Mouse (Mus musculus) heart, embryonic 13.5 days (tissue): ENCODE results near the gene Adcy3. TPM values are rescaled to one million over a fixed set of nuclear protein-coding genes. Genes with fewer than 3 reads are reported as not detected.

ENCODE experiments used
- ATAC-seq: fragments of 200-750 bp; cut with Nextera tagmentation; 2 replicates; pipeline ENCODE4 v1.8.0; 2017; ENCODE audit warnings: moderate TSS enrichment; ENCODE audit not compliant: insufficient number of reproducible peaks, low FRiP score, low TSS enrichment; ENCODE audit errors: extremely low read depth
- H3K27ac ChIP-seq: fragments of 300-500 bp; sonication (generic); replicated peaks from 2 replicates; pipeline ENCODE4 v1.5.1; 2015; ENCODE audit warnings: moderate library complexity, mild to moderate bottlenecking, inconsistent platforms
- H3K27me3 ChIP-seq: fragments of 300-500 bp; sonication (generic); replicated peaks from 2 replicates; pipeline ENCODE4 v1.6.1; 2015; ENCODE audit warnings: mild to moderate bottlenecking, inconsistent platforms
- H3K36me3 ChIP-seq: fragments of 300-500 bp; sonication (generic); 2 replicates; pipeline ENCODE4 v1.6.1; 2015; ENCODE audit warnings: mild to moderate bottlenecking, inconsistent platforms
- H3K4me1 ChIP-seq: fragments of 300-500 bp; sonication (generic); 2 replicates; pipeline ENCODE4 v1.6.1; 2015; ENCODE audit warnings: inconsistent platforms
- H3K4me2 ChIP-seq: fragments of 300-500 bp; sonication (generic); 2 replicates; pipeline ENCODE4 v1.6.1; 2015; ENCODE audit warnings: inconsistent platforms, mild to moderate bottlenecking, moderate library complexity
- H3K4me3 ChIP-seq: fragments of 300-500 bp; sonication (generic); 2 replicates; pipeline ENCODE4 v1.5.1; 2015; ENCODE audit warnings: moderate library complexity, mild to moderate bottlenecking, inconsistent platforms
- H3K9ac ChIP-seq: fragments of 300-500 bp; sonication (generic); 2 replicates; pipeline ENCODE4 v1.6.1; 2015; ENCODE audit warnings: inconsistent platforms, mild to moderate bottlenecking, moderate library complexity
- H3K9me3 ChIP-seq: fragments of 300-500 bp; sonication (generic); 2 replicates; pipeline ENCODE4 v1.6.1; 2016; ENCODE audit warnings: inconsistent platforms
- WGBS: fragments of 180-500 bp; shearing (Covaris S2); methylation state at CpG from one replicate; pipeline ENCODE4 v1.1.7; 2015; ENCODE audit warnings: mixed read lengths; 5-methylcytosine and 5-hydroxymethylcytosine counted together
- polyA plus RNA-seq: library from polyadenylated mRNA; unstranded; fragments of >200 nt; fragmentation: Nextera tagmentation; extraction: Ambion mirVana; gene quantifications from 2 replicates; pipeline ENCODE4 v1.2.1, GENCODE M21; 2015

The Adcy3 gene
- polyA plus RNA-seq, 1 experiment from 2014 or later, result 4.2 TPM

DNA sequence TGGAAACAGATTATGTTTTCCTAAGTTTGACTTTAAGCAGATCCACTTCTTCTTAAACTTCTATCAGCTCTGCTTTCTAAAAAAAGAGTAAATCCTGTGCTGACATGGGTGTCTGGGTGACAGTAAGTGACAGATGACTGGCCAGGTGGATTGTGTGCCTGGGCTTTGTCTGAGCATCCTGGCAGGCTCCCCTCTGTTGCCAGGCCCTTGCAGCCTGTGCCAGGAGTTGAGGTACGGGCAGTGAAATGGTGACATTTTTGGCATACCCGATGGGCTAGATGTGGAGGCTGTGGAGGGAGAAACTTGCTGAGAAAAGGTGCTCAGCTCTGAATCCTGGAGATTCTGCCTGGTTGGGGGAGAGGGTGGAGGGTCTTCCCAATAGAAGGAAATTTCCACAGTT, 24.6 kb downstream of the Adcy3 start:
- Histone ChIP-seq H3K4me3 (no peak overlapping the region), H3K36me3 (no peaks in the 10 kb centered on the region), H3K9ac (no peak overlapping the region), H3K27me3 (no peaks in the 10 kb centered on the region), H3K4me1 (peaks cover 12% of the 10 kb centered on the region), H3K27ac (no peak overlapping the region), H3K4me2 (no peak overlapping the region), H3K9me3 (no peaks in the 10 kb centered on the region)
- ATAC-seq, result no peak
- WGBS, result 51% methylated on average over 2 of the region's 2 CpGs

DNA sequence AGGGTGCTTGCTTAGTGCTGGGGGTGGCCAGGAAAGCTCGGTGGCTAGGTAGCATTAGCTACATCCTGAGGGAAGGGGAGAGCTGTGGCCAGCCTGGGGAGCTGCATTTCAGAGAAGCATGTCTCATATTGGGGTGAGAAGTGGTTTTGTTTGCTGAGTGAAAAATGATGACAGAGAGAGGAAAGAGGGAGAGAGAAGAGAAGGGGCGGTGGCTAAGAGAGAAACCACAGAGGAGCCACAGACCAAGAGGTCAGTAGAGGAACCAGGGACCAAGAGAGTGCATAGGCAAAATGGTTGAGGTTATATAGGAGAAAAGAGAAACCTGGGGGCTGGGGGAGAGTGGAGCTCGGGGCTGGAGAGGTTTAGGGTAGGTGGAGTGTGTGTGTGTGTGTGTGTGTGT, 25.3 kb downstream of the Adcy3 start:
- Histone ChIP-seq H3K36me3 (no peaks in the 10 kb centered on the region), H3K4me3 (no peak overlapping the region), H3K4me2 (no peak overlapping the region), H3K27ac (no peak overlapping the region), H3K9me3 (no peaks in the 10 kb centered on the region), H3K9ac (no peak overlapping the region), H3K27me3 (no peaks in the 10 kb centered on the region), H3K4me1 (peaks cover 12% of the 10 kb centered on the region)
- no peak for ATAC-seq
- 83% methylated on average over 3 of the region's 3 CpGs for WGBS

DNA sequence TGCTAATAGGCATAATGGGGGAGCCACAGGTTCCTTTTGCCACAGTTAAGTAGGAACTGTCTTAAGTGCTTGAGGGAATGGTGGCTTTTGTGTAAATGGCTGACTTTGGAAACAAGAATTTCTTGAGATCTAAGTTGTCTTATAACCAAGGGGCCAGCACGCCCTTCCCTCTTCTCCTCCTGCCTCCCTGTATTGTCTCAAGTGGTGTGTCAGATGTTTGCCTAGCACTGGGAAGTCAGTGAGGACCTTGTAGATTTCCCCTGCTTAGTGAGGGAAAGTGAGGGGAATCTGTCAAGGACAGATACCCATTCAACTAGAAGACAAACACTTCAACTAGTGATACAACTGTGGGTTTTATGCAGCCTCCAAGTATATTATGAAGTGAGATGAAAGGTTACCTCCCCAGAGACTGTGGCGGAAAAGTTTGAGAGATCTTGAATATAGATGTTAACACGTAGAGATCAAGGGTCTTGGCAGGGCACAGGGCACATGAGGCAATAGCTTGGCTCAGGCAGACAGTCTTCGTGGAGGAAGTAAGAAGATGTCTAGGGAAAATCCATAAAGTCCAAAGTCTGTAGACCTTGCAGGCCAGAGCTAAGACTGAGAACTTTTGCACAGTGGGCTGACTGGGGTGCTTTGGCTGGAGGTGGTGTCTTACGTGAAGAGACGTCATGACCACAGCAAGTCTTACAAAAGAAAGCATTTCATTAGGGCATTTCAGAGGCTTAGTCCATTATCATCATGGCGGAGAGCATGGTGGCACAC, 26.1 kb downstream of the Adcy3 start:
- Histone ChIP-seq H3K4me3 (no peak overlapping the region), H3K4me1 (peaks cover 12% of the 10 kb centered on the region), H3K9ac (no peak overlapping the region), H3K4me2 (no peak overlapping the region), H3K27ac (no peak overlapping the region), H3K9me3 (no peaks in the 10 kb centered on the region), H3K27me3 (no peaks in the 10 kb centered on the region), H3K36me3 (no peaks in the 10 kb centered on the region)
- WGBS, result 89% methylated on average over 7 of the region's 7 CpGs
- no peak for ATAC-seq

DNA sequence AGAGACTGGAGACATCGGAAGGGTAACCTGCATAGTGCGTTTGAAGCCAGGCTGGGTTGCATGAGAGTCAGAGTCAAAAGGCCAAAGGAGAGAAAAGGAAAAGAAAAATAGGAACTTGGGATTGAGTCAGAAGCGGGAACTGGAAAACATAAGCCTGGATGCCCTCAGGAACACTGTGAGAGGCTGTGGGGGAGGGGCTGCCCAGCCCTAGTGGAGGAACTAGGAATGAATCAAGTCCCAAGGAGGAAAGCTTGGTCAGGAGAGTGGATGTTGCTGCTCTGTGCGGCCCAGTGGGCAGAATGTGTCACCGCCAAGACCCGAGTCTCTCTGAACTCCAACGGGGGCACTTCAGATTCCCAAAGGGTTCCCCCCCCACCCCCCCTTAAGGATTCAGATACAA, 27.4 kb downstream of the Adcy3 start:
- ATAC-seq, result no peak
- 58% methylated on average over 7 of the region's 7 CpGs for WGBS
- Histone ChIP-seq H3K27ac (no peak overlapping the region), H3K4me1 (peaks cover 12% of the 10 kb centered on the region), H3K9ac (no peak overlapping the region), H3K4me3 (no peak overlapping the region), H3K27me3 (no peaks in the 10 kb centered on the region), H3K9me3 (no peaks in the 10 kb centered on the region), H3K4me2 (no peak overlapping the region), H3K36me3 (no peaks in the 10 kb centered on the region)

DNA sequence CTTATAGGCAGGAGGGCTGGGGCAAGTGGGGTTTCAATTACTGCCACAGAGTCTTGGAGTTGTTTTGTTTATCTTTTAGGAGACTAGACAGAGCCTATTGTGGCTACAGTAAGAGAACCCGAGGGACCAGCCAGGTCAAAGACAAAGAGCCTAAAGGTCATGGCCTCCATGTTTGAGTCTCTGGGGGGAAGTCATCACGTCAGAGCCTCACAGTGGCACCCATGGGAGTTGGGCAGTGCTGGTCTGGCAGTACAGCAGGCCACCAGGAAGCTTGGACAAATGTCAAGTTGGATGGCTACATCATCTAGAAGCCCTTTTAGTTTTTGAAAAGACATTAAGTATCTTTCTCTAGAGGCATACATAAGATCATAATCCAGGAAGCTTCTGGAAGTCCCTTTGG, 30.0 kb downstream of the Adcy3 start:
- H3K27me3 ChIP-seq, result no peaks in the 10 kb centered on the region
- 47% methylated on average over 2 of the region's 2 CpGs for WGBS
- H3K36me3 ChIP-seq, result no peaks in the 10 kb centered on the region
- no peaks in the 10 kb centered on the region for H3K9me3 ChIP-seq
- no peak for ATAC-seq
- peaks cover 3% of the 10 kb centered on the region for H3K4me1 ChIP-seq
- H3K4me2 ChIP-seq, result no peak overlapping the region
- no peak overlapping the region for H3K27ac ChIP-seq
- no peak overlapping the region for H3K9ac ChIP-seq
- H3K4me3 ChIP-seq, result no peak overlapping the region

DNA sequence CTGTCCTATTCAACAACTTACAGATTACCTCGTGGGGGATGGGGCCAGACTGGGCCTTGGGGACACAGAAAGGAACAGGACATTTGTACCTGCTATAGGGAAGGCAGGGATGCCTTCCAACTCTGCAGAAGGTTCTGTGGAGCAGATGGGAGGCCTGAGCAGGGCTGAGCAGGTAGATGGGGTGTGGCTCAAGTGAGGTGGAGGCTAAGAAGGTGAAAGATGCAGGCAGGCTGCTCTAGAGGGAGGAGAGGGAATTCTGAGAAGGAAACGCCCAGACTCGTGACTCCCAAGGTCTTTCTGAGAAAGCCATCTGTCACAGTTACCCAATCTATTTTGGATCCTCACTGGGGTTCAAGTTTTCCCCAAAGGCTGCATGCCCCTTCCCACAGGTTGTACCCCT, 34.1 kb downstream of the Adcy3 start:
- WGBS, result 68% methylated on average over 3 of the region's 3 CpGs
- Histone ChIP-seq H3K9me3 (no peaks in the 10 kb centered on the region), H3K9ac (no peak overlapping the region), H3K4me2 (no peak overlapping the region), H3K27me3 (no peaks in the 10 kb centered on the region), H3K27ac (no peak overlapping the region), H3K36me3 (no peaks in the 10 kb centered on the region), H3K4me1 (no peaks in the 10 kb centered on the region), H3K4me3 (no peak overlapping the region)
- no peak for ATAC-seq

DNA sequence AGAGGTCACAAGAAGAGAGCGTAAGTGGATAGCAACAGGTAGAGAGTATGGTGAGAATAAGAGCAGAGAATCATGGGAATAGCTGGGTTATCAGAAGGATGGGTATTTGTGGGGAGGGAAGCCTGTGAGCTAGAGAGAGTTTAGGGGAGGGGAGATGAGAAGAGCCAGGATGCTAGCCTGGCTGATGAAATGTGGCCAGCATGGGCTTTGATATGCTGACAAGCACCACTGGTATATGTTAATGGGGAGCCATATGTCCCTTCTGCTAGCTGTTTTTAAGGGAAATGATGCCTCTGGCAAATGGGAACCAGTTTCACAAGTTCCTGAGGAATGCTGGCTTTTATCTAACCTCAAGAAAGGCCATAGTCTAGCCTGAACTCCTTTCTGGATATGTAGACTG, 36.2 kb downstream of the Adcy3 start:
- H3K4me1 ChIP-seq, result no peaks in the 10 kb centered on the region
- no peak for ATAC-seq
- no peak overlapping the region for H3K9ac ChIP-seq
- H3K4me2 ChIP-seq, result no peak overlapping the region
- WGBS, result 95% methylated on average over 1 of the region's 1 CpGs
- no peaks in the 10 kb centered on the region for H3K27me3 ChIP-seq
- H3K36me3 ChIP-seq, result no peaks in the 10 kb centered on the region
- H3K4me3 ChIP-seq, result no peak overlapping the region
- H3K27ac ChIP-seq, result no peak overlapping the region
- H3K9me3 ChIP-seq, result no peaks in the 10 kb centered on the region

DNA sequence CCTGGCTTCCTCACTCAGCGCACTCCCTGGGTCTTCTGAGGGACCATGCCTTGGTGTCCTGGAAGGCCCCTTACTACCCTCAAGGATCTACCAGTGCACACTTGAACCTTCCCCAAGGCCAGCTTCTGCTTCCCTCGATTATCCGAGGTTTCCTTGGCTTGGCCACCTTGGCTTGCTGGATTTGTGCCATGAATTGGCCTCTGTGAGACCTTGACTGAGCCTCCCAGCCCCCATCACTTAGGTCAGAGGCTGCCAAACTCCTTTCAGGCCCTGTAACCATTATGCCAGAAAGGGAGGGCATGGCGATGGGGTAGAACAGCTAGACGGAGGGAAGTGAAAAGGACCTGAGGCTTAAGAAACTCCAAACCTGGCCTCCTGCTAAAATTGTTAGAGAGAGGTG, 36.7 kb downstream of the Adcy3 start:
- no peaks in the 10 kb centered on the region for H3K9me3 ChIP-seq
- no peaks in the 10 kb centered on the region for H3K27me3 ChIP-seq
- no peak overlapping the region for H3K4me3 ChIP-seq
- no peak overlapping the region for H3K4me2 ChIP-seq
- 85% methylated on average over 5 of the region's 5 CpGs for WGBS
- H3K9ac ChIP-seq, result no peak overlapping the region
- H3K36me3 ChIP-seq, result no peaks in the 10 kb centered on the region
- ATAC-seq, result no peak
- H3K4me1 ChIP-seq, result no peaks in the 10 kb centered on the region
- H3K27ac ChIP-seq, result no peak overlapping the region

DNA sequence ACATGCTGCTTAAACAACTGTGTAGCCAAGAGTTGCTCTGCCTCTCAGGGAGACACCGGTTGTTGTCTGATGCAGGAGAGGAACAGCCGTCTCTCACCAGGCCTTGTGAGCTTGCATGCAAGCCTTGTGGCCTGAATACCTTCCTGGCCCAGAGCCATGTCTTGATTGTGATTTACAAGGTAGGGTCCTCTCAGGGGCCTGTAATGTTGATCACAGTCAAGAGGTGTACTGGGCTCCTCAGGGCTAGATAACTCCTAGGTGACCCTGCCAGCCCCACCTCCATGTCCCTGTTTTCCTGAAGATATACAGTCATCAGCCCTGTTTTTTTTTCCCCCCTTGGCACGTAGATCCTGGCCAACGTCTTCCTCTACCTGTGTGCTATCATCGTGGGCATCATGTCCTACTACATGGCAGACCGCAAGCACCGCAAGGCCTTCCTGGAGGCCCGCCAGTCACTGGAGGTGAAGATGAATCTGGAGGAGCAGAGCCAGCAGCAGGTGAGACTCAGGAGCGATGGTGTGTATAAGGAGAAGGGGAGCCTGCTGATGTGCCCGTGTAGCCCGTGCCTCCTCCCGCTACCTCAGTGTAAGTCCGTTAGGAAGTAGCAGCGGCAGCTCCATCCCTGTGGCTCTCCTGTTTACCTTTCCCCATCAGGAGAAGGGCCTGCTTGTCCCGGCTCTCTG, 40.3 kb downstream of the Adcy3 start:
- Histone ChIP-seq H3K27ac (no peak overlapping the region), H3K4me1 (no peaks in the 10 kb centered on the region), H3K36me3 (no peaks in the 10 kb centered on the region), H3K27me3 (no peaks in the 10 kb centered on the region), H3K9me3 (no peaks in the 10 kb centered on the region), H3K9ac (no peak overlapping the region), H3K4me3 (no peak overlapping the region), H3K4me2 (no peak overlapping the region)
- no peak for ATAC-seq
- WGBS, result 84% methylated on average over 15 of the region's 15 CpGs

DNA sequence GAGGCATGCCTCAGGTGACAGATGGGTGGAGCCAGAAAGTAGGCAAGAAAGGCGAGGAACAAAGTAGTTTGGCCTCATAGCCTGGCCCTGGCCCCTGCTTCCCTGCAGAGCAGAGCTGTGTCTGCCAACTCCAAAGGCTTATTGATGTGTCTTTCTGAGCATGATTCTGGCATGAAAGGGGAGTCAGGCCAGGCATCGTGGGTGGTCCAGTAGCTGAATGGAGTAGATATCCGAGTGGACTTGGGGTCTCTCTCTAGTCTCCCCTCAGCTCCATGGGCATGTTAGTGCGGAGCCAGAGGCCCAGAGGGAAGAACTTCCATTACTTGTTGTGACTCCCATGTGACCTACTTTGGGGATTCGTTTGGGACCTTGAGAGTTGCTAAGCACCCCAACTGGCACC, 45.9 kb downstream of the Adcy3 start:
- Histone ChIP-seq H3K27ac (no peak overlapping the region), H3K4me1 (0 out of 2 replicates have a peak, but pooled peaks cover 5% of the 10 kb centered on the region), H3K9ac (no peak overlapping the region), H3K27me3 (no peaks in the 10 kb centered on the region), H3K4me2 (no peak overlapping the region), H3K9me3 (no peaks in the 10 kb centered on the region), H3K4me3 (no peak overlapping the region), H3K36me3 (0 out of 2 replicates have a peak, but pooled peaks cover 2% of the 10 kb centered on the region)
- ATAC-seq, result no peak
- WGBS, result 66% methylated on average over 5 of the region's 5 CpGs

DNA sequence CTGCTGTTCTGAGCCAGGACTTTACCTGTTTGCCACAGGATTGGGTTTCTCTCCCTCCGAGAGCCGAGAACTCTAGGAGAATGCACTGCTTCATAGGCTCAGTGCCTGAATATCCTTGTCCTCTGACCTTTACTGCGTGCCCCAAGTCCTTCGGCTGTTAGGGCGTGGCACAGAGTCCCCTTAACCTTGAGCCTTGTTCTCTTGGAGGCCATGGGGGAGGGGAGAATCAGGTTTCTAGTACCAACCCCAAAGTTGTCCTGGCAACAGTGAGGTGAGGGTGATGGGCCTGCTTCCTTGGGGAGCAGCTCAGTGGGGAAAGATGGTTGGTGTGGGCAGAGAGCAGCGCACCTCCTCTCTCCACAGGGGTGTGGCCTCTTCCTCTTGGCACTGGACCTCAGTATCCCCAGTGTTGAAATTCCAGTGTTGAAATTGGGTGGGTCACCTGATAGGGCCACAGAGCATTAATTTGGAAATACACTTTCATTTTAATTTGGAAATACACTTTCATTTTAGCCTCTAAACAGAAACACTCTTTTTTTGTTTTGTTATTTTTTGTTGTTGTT, 46.8 kb downstream of the Adcy3 start:
- Histone ChIP-seq H3K9ac (no peak overlapping the region), H3K9me3 (no peaks in the 10 kb centered on the region), H3K4me1 (0 out of 2 replicates have a peak, but pooled peaks cover 5% of the 10 kb centered on the region), H3K36me3 (0 out of 2 replicates have a peak, but pooled peaks cover 2% of the 10 kb centered on the region), H3K27me3 (no peaks in the 10 kb centered on the region), H3K27ac (no peak overlapping the region), H3K4me3 (no peak overlapping the region), H3K4me2 (no peak overlapping the region)
- 80% methylated on average over 6 of the region's 6 CpGs for WGBS
- ATAC-seq, result no peak
